Mouse (Mus musculus) heart, adult 8-10 months (tissue): ENCODE data around the gene Ppfibp2. TPM values are rescaled to one million over a fixed set of nuclear protein-coding genes. Genes with fewer than 3 reads are reported as not detected.

Experiments
- DNase-seq: peaks from one replicate; pipeline ENCODE4 v3.0.0; 2022; ENCODE audit warnings: low spot score
- total RNA-seq, 4 experiments: library from RNA; stranded (reverse); gene quantifications; 2 replicates each; pipeline ENCODE4 v1.2.4; 2022

Ppfibp2 gene
- total RNA-seq, 4 experiments from 2014 or later: 16.9 to 26.4 (median 20.6) TPM

DNA sequence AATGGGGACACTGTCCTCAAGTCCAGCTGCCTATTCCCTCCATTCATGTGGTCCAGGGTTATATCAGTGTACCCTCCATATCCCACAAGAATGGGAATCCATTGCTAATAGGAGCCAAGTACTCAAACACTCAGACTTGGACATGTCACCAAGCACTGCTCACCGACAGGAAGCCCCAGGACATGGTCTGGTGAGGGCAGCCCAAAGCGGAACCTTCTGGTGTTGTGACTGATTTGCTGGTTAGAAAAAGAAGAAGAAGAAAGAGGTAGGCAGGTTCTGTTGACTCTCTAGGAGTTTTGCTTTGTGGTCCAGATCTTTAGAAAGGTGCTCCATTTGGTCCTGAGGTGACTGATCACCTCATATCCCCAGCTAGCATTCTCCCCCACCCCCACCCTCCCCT, 161.7 kb downstream of the Ppfibp2 start:
- no peak for DNase-seq

DNA sequence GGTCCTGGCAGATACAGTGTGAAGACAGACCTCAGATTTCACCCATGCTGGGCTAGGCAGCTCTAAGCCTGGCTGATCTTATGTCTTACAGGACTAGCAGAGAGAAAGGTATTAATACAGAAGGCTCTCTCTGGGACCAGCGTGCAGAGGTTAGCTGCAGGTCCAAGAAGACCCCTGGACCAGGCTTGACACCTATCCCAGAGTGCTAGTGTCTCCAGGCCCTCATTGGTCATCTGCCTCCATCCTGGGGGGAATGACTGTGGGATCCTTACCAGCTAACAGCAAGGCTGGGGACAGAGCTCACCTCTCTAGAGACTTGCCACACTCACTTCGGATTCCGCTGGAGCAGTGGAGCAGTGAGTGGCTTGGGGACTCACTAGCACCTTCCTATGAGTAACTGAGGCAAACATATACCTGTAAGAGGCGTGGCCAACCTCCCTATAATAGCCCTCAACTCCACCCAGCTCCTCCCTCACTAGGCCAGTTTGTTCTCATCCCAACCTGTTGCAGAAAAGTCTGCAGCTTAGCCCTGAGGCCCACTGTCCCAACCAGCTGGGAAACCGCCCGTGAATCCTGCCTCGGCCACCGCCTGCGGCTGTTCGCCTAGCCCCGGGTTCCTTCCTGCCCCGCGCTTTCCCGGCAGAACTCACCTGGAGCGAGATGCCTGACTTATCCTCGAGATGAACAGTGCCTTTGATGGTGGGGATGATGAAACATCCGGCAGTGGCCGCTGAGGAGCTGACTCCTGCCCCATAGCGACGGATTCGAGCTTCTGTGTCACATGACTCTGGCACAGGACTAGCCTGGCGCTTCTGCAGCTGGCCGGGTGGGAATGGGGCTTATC, 162.5 kb downstream of the Ppfibp2 start, which contains the start of gene Cyb5r2:
TSS of gene Cyb5r2 (minus strand) at position 725 of the 844 bp plus-strand sequence.
- peak; percentile 22 for DNase-seq

DNA sequence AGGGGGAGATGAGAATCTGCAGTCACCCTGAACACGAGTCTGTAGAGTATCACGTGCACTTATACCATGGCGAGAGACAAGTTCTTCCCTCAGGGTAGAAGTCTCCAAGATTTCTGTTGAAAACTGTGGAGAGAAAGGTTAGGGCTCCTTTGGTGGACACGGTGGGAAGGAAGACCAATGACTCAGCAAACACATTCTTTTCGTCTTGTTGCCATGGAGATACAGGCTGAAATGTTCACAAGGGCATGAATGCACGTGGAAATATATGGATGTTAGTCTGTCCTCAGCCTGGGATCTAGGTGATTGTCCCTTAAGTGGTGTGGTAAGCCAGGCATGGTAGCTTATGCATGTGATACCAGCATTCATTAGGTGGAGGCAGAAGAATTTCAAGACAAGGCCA, 175.8 kb downstream of the Ppfibp2 start:
- no peak for DNase-seq

DNA sequence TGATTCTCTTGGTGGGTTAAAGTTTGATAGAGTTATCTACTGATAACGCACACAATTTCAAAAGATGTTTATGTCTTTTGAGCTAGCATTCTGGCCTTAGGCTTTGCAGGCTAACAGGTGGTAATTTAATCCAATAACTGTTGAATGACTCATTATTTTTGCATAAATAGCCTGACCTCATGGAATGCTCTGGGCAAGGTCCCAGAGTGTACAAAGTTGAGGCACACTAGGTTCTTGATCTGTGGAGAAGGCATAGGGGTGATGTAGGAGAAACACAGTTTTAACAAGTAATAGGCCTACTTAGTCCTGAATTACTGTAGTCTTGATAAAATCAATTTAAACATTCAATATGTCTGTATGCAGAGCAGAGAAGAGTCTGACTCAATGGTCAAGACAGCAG, 183.2 kb downstream of the Ppfibp2 start:
- DNase-seq: no peak

DNA sequence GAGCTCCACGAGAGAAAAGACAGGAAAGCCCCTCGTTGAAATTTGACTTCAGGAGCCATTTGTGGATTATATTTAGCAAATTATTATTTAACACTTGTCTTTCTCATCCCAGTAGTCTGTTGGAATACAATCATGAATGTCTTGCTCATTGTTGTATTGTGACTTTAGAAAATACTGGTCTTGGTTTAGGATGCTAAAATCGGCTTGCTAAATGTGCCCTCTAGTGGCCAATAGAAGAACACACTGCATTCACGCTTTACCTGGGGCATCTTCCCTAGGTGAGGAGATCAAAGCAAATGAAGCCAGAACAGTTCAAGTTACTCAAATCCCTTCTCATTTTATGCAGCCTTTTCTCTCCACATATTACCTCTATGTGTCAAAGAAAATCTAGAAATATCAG, 184.6 kb downstream of the Ppfibp2 start:
- DNase-seq: peak; percentile 10

DNA sequence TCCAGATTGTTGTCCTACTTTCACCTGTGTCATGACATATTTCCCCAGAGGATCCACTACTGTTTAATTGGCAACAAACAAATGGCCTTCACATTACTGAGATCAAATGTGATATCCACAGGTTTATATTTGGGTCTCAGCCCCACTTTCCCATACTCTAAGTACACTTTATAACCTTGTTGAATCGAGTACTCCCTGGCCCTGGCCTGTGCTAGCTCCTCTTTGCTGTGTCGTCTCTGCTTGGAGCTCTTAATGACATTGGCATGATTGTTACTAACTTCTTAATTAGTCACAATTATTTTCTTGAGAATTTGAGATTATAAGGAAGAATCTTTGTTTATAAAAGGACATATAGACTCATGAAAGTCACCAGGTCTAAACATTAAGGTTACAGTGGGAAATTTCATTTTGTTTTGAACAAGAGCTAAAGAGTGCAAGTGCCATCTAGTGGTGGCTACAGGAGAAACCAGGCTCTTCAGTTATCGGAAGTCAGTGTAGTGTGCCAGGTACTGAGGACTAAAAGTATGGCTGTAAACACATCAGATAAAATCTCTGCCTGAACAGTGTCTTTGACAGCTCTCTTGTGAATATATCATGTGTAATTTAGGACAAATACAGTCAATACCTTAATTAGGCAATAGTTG, 193.1 kb downstream of the Ppfibp2 start:
- no peak for DNase-seq

DNA sequence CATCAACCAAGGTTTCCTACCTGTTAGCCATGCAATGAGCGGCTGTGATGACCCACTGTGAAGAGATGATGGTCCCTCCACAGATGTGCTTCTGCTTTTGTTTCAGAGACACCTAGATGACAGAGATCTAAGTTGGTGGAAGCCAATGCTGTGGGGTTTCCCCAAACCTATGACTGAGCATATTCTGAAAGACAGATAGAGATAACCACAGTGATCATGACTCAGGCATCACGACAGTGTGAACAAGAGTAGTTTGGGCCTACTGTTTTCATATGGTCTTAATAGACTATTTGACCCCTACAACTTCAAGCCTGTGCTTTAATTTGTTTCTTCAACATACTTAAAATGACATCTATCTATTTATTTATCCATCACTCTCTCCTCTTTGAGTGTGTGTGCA, 201.5 kb downstream of the Ppfibp2 start:
- DNase-seq: no peak

Other genes with a start within 250 kb of the Ppfibp2 start
- under 1 TPM in 3 of 4 experiments, not detected in 1; 0.08 to 0.35 (median 0.09) TPM for gene Syt9, start 224.5 kb upstream of the Ppfibp2 start, total RNA-seq
- gene Olfml1, start 27.8 kb upstream of the Ppfibp2 start, total RNA-seq: 1 to 10 TPM; 2.7 to 5.3 (median 4.5) TPM
- gene 5330417H12Rik, start 30.0 kb downstream of the Ppfibp2 start, total RNA-seq: not detected
- under 1 TPM in 1 of 4 experiments, not detected in 3; 0.16 TPM for gene Cyb5r2, start 162.8 kb downstream of the Ppfibp2 start, total RNA-seq
- gene Ovch2, start 206.0 kb downstream of the Ppfibp2 start, total RNA-seq: not detected
- not detected for gene Olfr467, start 217.1 kb downstream of the Ppfibp2 start, total RNA-seq
- not detected for gene Olfr469, start 230.3 kb downstream of the Ppfibp2 start, total RNA-seq